Mouse (Mus musculus) spleen, adult 18-20 months (tissue): ENCODE results near the gene Rgl1.

Experiments used
- DNase-seq, 2 experiments: peaks; one replicate each; pipeline ENCODE4 v3.0.0; 2022; ENCODE audit warnings: mixed read lengths in 2 of 2

Rgl1 gene

GRCm38 (mm10) chr1:152612535-152613157 lies 153.5 kb downstream of the Rgl1 start:
- no peak for DNase-seq

GRCm38 (mm10) chr1:152609547-152609946 lies 156.6 kb downstream of the Rgl1 start:
- no peak for DNase-seq

DNA sequence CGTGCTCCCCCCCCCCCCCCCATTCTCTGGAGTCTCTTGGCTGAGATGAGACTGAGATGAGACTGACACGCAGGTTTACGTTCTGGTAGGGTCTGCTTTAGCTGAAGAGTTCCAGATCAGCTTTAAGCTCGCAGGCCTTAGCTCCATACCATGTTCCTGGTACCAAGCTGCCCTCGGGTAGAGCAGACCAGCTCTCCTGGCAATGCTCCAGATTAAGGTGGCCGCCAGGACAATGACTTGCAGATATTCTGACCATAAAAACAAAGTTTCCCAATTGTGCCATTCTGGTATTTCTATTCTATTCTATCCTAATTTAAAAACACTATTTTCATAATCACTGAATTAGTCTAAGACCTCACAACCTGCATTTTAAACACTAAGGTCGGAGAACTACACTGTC lies 157.1 kb downstream of the Rgl1 start:
- no peak for DNase-seq

- DNase-seq: no peak
These were observed 158.4 kb downstream of the Rgl1 start for GRCm38 (mm10) chr1:152607765-152608164.

DNA sequence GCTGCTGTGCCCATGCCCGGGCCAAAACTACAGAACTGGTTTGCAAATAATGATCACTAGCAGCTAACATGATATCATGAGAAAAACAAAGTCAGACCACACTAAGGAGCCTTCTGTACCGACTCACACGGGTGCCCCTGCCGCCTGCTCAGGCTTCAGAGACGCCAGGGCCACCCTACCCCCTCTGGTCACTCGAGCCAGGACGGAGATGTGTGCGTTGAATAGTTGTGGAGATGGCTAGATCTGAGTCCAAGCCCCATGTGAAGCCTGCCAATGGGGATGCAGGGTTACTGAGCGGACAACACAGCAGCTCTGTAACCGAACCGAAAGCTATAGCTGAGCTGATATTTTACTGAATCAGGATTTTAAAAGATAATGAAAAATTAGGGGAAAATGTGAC lies 159.4 kb downstream of the Rgl1 start:
- no peak for DNase-seq

- DNase-seq: no peak
These were observed 160.1 kb downstream of the Rgl1 start for GRCm38 (mm10) chr1:152605895-152606625.

GRCm38 (mm10) chr1:152604147-152604546 lies 162.0 kb downstream of the Rgl1 start:
- no peak for DNase-seq

GRCm38 (mm10) chr1:152603628-152604027 lies 162.5 kb downstream of the Rgl1 start:
- no peak for DNase-seq

DNA sequence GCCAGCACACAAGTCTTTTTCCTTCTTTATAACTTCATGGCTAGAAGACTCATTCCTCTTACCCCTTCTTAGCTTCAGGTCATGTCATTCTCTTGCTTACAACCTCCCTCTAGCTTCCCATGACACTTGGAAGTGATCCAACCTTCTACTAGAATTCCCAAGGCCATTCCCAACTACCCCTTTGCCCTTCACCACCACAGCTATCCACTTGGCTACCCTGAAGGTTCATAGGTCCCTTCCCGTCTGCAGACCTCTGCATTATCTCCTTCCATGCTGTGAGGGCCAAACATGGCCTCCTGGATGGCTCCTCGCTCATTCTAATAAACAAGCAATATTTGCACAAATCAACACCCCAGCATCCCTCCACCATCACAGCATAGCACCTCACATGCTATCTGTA lies 165.7 kb downstream of the Rgl1 start:
- no peak for DNase-seq

DNA sequence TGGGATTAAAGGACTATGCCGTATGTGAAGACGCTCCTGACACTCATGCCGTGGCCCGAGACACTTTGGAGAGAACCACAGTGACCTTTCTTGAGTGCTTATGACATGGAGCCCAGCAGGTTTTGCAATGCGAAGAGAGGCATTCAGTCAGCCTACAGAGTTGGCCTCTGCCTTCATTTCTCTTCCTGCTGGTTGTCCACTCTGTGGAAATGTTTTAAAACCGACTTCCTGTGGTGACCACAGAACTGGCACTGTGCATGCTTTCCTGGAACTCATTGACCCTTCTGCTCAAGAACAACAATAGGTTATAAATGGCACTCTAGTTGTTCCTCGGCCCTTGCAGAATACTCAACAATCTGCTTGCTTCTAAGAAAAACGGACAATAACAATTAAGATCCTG lies 166.8 kb downstream of the Rgl1 start:
- DNase-seq: no peak

DNA sequence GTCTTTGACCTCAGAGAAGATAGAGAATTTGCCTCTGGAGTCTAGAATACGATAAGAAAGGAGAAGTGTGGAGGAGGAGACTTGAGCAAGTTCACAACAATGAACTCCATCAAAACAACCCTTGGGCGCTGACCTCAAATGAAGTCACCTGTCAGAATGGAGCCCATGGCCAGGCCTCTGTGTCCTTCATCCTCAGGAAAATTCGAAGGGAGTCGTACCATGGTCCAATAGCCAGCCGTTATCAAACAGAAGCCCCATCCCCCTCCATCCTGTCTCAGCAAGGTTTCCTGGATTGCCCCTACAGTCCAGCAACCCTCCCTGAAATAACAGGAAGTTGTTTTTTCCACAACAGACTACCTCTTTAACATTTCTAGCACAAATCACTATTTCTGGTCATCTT lies 171.5 kb downstream of the Rgl1 start:
- no peak for DNase-seq

- DNase-seq: no peak
These were observed 172.2 kb downstream of the Rgl1 start for GRCm38 (mm10) chr1:152593831-152594549.

GRCm38 (mm10) chr1:152593382-152593781 lies 172.8 kb downstream of the Rgl1 start:
- DNase-seq: no peak

DNA sequence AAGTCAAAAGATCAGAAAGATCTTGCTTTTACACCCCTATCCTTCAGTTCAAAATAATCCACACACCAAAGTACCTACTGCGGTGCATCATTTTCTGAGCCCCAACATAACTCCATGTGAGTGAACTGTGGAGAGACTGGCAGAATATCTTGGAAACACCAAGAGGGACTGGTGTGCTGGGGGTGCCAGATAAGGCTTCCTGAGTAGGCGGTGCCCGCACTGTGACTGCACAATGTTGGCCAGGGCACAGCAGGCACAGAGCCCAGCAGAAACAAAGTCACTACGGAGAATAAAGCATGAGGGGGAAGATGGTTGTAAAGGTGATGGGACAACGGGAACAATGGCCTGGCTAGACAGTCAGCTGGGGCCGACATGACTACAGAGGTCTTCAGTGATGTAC lies 173.5 kb downstream of the Rgl1 start:
- DNase-seq: no peak

DNA sequence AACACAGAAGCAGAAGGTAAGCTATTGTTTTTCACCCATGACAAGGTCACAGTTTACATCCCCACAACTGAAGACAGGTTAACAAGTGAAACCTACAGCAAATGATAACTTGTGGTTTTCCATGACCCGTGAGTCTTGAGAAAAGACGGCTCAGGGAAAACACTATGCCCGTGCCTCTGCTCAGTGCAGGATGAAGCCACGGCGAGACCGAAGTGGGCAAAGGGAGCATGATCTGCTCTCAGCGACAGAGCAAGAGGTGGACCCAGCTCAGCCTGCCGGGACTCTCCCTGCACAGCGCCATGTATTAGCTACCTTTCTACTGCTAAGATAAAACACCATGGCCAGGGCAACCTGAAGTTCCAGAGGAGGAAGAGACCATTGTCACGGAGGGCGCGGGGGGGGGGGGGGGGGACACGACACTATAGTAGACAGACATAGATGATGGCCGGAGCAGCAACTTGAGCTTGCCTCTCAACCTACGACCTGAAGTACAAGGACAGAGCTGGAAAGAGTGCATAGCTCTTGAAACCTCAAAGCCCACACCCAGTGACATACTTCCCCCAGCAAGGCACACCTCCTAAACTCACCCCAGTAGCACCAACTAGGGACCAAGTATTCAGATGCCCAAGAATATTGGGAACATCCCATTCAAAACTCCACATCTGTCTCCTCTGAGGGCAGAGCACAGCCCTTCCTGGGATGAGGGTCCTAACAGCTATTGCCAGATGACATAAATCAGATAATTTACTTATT lies 174.2 kb downstream of the Rgl1 start:
- no peak for DNase-seq

DNA sequence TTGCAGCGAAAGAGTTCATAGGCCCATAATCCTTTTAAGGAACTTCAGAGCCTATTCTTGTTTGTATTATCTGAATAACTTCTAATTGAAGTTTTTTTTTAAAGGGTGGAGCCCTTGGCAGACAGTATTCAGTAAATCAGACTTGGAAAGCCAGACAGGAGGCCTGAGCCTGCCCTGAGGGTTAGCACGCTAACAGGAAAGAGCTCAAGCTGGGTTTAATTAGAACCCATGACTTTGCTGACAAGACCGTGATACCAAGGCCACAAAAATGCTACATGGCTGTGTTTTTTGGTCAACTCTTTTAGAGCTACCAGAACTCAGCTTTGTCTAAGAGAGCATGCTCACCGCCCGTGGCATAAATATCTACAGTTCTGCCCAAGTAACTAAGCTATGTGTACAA lies 175.8 kb downstream of the Rgl1 start:
- DNase-seq: no peak

GRCm38 (mm10) chr1:152589331-152589935 lies 176.7 kb downstream of the Rgl1 start:
- DNase-seq: no peak

DNA sequence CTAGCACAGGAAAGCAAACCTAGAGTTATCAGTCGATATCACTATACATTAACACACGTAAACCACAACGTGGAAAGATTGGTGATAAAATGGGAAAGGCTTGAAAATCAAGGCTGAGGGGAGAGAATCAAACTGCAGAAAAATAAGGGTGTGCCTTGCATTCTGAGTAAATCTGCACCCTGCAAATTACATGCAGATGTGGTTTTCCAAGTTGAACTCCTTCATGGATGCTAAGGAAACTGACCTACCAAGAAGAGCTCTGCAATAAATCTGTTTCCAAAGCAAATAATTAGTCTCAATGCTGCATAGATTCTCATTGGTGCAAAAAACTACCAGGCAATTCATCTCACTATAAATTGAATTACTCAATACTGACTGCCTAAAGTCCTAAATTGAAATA lies 178.7 kb downstream of the Rgl1 start:
- DNase-seq: no peak

DNA sequence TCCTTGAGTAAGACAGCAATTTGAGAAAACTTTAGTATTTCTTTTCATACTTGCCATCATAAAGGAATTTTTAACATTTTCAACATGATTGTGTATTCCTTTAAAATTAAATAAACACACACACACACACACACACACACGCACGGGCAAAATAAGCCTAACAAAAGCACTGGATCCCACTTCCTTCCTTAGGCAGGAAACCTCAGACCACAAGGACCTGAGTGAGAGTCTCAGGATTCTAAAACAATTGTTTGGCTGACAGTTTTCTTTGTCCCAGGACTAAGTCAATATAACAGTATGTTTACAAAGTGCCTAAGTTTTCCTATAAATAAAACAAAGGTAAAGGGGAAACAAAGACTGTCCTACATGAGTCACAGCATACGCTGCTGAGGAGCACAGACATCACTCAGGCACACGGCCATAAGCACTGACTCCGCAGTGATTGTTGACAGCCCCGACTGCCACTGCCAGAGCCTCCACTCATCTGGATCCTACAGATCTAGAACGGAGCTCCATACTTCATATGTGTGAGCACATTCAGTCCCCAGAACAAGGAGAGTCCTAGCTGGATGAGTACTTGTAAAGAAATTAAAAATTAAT lies 180.7 kb downstream of the Rgl1 start:
- DNase-seq: no peak

DNA sequence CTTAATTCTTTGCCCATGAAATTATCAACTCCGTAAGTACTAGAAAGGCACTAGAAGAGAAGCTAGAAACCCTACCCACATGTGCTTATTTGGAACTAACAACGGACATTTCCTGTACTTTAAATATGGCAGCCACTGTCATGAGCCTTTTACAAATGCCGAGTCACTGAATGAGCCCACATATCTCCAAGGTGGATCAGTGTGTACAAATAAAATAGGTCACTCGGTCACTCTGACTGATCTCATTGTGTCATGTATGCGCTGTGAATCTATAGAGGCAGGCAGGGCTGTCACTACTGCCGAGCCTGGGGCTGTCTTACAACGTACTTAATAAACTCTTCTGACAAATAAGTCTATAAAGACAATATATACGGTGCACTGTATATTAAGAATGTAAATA lies 181.2 kb downstream of the Rgl1 start:
- no peak for DNase-seq

DNA sequence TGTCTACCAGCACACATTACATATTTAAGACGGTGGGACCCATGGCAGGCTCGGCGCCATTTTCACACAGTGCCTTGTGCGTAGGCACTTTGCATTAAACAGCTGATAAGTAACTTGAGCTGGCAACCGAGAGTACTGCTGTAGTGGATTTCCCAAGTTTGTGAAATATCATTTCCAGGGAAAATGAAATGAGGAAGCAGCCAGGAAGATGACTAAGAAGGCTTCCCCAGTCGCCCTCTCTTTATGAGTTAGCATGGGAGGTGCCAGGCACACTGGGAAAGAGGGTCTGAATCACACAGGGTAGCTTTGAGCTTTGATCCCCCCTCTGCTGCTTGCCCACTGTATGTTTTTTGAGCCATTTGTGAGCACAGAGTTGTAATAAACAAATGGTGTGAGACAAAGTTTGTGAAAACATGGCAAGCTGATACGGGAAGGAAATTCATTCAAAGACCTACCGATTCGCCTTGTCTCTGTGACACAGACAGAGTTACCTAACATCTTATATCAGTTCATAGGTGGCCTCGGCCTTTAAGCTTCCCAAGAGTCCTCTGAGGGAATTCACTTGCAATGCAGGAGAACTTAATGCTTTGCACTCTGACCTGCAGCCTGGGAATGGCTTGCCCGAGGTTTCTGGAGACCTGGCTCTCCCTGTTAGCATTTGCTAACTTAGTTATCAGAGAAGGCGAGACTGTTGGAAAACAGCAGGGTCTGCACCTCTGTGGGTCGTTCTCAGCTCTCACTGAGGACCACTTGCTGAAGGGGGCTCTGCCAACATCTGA lies 184.8 kb downstream of the Rgl1 start:
- no peak for DNase-seq

- DNase-seq: no peak
These were observed 187.2 kb downstream of the Rgl1 start for GRCm38 (mm10) chr1:152578944-152579343.
